Mouse (Mus musculus): ENCODE data around the gene Thnsl1. TPM values are rescaled to one million over a fixed set of nuclear protein-coding genes. Genes with fewer than 3 reads are reported as not detected.
A peak's percentile ranks its signal among the peaks of the same experiment; 100 is the strongest.

Gene Thnsl1
- polyA plus RNA-seq, 1 experiment from 2014 or later: 7.6 TPM

- H3K4me3 ChIP-seq (ENCODE audit: low read length): no peak overlapping the region
- no peaks in the 10 kb centered on the region for H3K9me3 ChIP-seq (ENCODE audit: low read length)
- WGBS: 67% methylated on average over 4 of the region's 4 CpGs
- no peak overlapping the region for H3K27ac ChIP-seq (ENCODE audit: low read length)
- H3K4me2 ChIP-seq (replicated peaks; ENCODE audit: low read depth, low read length): no peak overlapping the region
- H3K4me1 ChIP-seq (ENCODE audit: insufficient read depth, low read length): no peaks in the 10 kb centered on the region
- no peak for ATAC-seq (ENCODE audit: low FRiP score, low TSS enrichment)
- H3K9ac ChIP-seq (replicated peaks; ENCODE audit: low read length): no peak overlapping the region
- H3K27me3 ChIP-seq (ENCODE audit: insufficient read depth, low read length): no peaks in the 10 kb centered on the region
- no peaks in the 10 kb centered on the region for H3K36me3 ChIP-seq (ENCODE audit: insufficient read depth, low read length)
Observed at GRCm38 (mm10) chr2:21260060-21260459, 54.5 kb downstream of the Thnsl1 start.

- no peak overlapping the region for H3K9ac ChIP-seq (replicated peaks; ENCODE audit: low read length)
- no peak overlapping the region for H3K4me2 ChIP-seq (replicated peaks; ENCODE audit: low read depth, low read length)
- no peaks in the 10 kb centered on the region for H3K9me3 ChIP-seq (ENCODE audit: low read length)
- no peak overlapping the region for H3K4me3 ChIP-seq (ENCODE audit: low read length)
- no peak overlapping the region for H3K27ac ChIP-seq (ENCODE audit: low read length)
- H3K27me3 ChIP-seq (ENCODE audit: insufficient read depth, low read length): no peaks in the 10 kb centered on the region
- no peaks in the 10 kb centered on the region for H3K36me3 ChIP-seq (ENCODE audit: insufficient read depth, low read length)
- WGBS: 27% methylated on average over 4 of the region's 4 CpGs
- ATAC-seq (ENCODE audit: low FRiP score, low TSS enrichment): peak; percentile 92
- H3K4me1 ChIP-seq (ENCODE audit: insufficient read depth, low read length): no peaks in the 10 kb centered on the region
Observed at GRCm38 (mm10) chr2:21261370-21262006, 56.0 kb downstream of the Thnsl1 start.

DNA sequence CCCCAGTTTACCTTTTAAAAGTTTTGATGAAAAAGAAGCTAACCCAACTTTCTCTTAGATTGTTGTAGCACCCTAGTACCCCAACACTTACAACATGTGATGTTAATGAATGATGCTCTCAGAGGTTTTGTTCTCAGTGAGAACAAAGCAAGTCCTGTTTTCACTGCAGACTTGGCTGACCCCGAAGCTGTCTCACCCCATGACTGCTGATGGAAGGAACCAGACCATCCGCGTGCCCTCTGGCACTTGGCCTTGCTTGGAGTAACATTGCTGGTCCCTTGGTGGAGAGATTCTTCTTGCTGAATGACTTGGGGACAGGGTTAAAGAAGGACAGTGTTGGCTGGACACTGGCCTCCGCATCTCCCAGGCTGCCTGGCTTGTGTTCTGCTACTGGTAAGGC, 58.5 kb downstream of the Thnsl1 start:
- no peak overlapping the region for H3K9ac ChIP-seq (replicated peaks; ENCODE audit: low read length)
- H3K4me3 ChIP-seq (ENCODE audit: low read length): no peak overlapping the region
- no peaks in the 10 kb centered on the region for H3K36me3 ChIP-seq (ENCODE audit: insufficient read depth, low read length)
- no peak overlapping the region for H3K4me2 ChIP-seq (replicated peaks; ENCODE audit: low read depth, low read length)
- H3K27me3 ChIP-seq (ENCODE audit: insufficient read depth, low read length): no peaks in the 10 kb centered on the region
- H3K4me1 ChIP-seq (ENCODE audit: insufficient read depth, low read length): no peaks in the 10 kb centered on the region
- H3K27ac ChIP-seq (ENCODE audit: low read length): no peak overlapping the region
- no peaks in the 10 kb centered on the region for H3K9me3 ChIP-seq (ENCODE audit: low read length)
- no peak for ATAC-seq (ENCODE audit: low FRiP score, low TSS enrichment)
- WGBS: 84% methylated on average over 4 of the region's 4 CpGs

Other genes starting within 250 kb of the Thnsl1 start
- gene Arhgap21, start 236.8 kb upstream of the Thnsl1 start, polyA plus RNA-seq (2015; fragmentation: Nextera tagmentation; extraction: Ambion mirVana): 9.2 and 11.2 TPM in 2 replicates
- gene Enkur, start 359 bp upstream of the Thnsl1 start, polyA plus RNA-seq (2015; fragmentation: Nextera tagmentation; extraction: Ambion mirVana): 0.29 TPM in 1 of 2 replicates, not detected in the other
- 0.03 TPM in 1 of 2 replicates, not detected in the other for gene Gpr158, start 161.8 kb downstream of the Thnsl1 start, polyA plus RNA-seq (2015; fragmentation: Nextera tagmentation; extraction: Ambion mirVana)

Measured in kidney, embryonic 16.5 days (tissue).